Mouse (Mus musculus): ENCODE data around the gene Lemd1. TPM values are rescaled to one million over a fixed set of nuclear protein-coding genes. Genes with fewer than 3 reads are reported as not detected.
"Not testable (repeated sequence)": the region's sequence is repeated elsewhere in the genome, so short reads cannot be mapped to it uniquely, and the experiment has no call there.

Gene Lemd1
- not detected for total RNA-seq (2021)
- long read RNA-seq, experiment 1, result 0 reads
- long read RNA-seq, experiment 2, result 0 reads

DNA sequence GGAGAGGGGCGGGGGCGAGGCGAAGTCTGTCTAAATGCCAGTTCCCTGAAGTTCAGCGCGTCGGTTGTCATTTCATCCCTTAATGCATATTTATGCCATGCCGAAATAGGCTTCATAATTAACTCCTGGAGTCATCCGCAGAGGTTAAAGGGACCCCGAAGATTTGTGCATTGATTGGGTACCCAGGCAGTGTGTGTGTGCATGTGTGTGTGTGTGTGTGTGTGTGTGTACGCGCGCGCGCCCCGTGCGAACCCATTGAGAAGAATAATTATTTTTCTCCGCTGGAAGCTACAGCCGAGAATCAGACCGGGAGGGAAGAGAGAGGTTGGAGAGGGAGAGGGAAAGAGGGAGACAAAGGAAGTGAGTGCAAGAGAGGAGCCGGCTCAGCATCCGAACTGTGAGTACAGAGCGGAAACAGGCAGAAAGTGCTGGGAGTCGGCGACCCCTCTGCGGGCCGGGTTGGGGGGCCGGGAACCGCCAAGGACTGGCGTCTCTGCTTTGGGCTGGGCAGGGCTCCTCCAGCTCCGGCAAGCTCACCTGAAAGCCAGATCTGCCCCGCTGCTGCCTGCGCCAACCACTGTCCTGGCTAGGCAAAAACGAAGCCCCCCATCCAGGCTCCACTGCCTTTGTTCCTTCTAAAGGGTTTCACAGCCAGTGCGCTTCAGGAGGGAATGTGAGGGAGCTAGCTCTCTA is at the start of gene Lemd1, which contains the start of gene AC124108.1:
Gene Lemd1, plus strand, starts transcription at position 339 of the 693 bp plus-strand sequence.
Gene AC124108.1, plus strand, starts transcription at position 365 of the 693 bp plus-strand sequence.
- DNase-seq, result no peak

DNA sequence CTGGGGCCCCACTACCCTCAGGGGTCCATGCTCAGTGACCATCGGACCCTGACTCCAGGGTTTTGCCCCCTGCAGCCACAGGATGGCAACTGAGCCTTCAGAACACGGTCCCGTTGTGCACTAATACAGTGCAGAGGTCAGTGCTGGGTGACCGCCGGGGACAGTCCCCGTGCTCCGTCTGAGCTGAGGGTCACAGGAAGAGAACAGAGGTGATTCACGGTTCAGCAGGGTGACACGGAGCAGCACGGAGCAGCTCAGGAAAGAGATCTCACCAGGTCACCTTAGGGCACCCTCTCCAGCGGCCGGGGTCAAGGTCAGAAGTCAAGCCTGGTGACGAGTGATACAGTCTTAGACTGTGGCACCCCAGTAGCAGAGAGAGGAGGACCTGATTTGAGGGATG is 49.5 kb upstream of the Lemd1 start:
- no peak for DNase-seq

DNA sequence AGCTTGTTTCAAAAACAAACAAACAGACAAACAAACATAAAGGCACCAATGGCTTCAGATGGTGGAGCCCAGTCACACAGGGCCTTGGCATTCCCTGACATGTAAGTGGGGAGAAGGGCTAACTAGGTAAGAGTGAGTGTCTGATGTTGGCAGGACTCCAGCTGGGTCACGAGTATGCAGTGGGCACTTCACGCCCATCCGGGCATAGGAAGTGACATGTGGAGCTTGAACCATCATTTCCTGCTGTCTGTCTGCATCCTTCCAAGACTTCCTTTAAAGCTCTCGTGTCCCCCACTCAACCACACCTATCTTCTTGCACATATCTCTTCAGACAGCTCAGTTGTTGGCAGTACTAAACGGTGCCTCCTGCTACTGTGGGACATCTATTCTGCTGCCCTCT is 48.2 kb upstream of the Lemd1 start:
- no peak for DNase-seq

DNA sequence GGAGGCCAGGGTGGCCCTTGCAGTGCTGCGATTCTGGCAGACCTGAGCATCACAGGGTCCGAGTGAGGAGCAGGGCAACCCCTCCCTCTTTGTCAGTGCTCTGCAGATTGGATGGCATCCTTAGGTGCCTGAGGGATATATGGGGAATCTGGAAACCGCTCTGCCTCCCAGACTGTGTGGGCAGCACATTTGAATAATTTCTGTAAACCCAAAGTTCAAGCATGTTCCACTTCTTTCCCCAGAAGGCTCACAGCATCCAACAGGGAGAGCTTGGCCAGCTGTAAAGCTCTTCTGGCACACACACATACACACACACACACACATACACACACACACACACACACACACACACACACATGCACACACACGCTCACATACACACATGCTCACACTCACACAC is 47.5 kb upstream of the Lemd1 start:
- no peak for DNase-seq

DNA sequence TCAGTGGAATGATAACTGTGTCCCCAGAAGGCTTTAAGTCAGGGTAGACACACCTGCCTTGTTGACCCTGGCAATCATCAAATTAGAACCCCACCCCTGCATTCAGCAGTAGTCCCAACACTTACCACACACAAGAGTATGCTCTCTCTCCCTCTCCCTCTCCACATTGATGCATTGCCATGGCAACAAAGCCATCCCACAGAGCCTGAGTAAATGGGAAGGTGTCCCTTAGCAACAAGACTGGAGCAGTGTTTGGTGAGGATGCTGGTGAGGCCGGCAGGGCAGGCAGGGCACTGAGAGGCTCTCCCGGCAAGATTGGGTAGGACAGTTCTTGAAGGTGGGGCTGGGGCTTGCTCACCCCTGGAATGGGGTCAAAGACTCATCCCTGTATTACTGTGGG is 47.0 kb upstream of the Lemd1 start:
- DNase-seq, result no peak

DNA sequence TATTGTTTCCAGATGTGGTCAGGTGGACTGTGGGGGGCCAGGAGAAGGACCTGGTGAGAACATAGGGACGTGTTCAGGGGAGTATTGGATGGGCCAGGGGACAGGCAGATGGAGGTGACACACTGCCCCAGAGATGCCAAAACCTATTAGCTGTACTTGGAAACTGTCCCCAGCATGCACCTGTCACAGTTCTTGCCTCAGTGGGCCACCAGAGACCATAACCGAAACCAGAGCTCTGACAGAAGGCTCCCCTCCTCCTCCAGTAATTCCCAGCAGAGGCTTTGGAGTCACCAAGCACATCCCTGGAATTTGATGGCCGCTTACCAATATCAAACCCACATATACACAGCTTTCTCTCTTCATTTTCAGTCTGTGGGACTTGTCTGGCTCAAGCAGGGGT is 46.4 kb upstream of the Lemd1 start:
- DNase-seq, result no peak

DNA sequence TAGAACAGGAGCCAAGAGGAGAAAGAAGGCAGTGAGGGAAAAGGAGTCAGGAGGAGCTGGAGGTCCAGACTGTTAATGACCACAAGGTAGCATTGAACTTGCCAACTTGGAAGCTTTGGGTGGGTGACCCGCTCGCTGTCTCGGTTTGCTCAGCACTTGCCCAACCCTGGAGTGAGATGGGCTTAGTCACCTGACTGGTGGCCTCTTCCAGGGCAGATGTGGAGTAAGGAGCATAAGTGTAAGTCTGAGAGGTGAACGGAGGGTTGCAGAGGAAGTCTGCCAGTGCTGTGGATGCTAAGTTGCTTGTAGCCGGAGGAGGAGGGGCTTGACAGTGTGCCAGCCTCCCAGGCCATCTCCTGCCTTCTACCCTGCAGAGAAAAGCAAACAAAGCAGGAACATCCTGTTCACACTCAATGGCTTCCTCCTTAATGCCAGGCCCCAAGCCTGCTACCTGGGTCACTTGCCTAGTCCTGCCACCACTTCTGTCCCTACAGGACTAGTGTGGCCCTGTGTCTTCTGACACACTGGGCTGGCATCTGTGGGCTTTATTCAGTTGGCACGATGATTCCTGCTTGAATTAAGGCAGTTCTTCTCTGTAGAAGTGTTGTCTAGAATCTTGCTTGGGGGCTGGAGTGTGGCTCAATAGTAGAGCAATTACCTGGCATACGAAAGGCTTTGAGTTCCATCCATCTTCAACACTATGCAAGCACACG is 45.1 kb upstream of the Lemd1 start:
- no peak for DNase-seq

DNA sequence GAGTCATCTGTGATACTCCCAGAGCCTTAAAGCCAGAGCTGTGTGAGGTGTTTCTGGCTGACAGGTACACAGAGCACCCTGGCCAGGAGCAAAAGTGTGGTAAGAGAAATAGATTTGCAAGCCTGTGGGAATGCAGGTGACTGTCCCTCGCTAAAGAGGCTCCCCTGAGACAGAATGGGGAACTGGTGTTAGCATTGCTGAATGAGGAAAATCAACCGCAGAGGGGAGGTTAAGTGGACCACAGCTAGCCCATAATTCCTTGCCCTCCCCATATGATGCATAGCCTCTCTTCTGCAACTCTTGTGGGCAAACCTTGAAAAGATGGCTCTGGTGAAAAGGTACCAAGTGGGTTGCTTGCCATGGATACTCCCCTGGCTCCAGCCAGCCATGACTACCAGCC is 41.8 kb upstream of the Lemd1 start:
- no peak for DNase-seq

DNA sequence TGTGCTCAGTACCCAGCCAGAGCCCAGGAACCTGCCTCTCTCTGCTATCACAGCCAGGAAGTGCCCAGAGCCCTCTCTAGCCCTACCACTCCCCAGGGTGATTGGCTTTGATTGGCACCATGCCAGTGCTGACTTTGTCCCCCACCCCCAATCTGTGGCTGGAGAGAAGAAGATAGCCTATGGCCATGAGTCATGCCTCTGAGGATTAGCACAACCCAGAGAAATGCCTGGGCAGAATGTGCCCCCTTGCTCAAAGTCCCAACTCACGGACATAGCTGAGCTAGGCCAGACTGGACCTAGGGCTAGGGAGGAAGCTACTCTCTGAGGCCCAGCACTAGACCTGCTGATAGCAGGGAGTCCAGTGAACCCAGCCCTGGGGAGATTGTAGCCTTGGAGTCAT is 41.1 kb upstream of the Lemd1 start:
- DNase-seq, result no peak

DNA sequence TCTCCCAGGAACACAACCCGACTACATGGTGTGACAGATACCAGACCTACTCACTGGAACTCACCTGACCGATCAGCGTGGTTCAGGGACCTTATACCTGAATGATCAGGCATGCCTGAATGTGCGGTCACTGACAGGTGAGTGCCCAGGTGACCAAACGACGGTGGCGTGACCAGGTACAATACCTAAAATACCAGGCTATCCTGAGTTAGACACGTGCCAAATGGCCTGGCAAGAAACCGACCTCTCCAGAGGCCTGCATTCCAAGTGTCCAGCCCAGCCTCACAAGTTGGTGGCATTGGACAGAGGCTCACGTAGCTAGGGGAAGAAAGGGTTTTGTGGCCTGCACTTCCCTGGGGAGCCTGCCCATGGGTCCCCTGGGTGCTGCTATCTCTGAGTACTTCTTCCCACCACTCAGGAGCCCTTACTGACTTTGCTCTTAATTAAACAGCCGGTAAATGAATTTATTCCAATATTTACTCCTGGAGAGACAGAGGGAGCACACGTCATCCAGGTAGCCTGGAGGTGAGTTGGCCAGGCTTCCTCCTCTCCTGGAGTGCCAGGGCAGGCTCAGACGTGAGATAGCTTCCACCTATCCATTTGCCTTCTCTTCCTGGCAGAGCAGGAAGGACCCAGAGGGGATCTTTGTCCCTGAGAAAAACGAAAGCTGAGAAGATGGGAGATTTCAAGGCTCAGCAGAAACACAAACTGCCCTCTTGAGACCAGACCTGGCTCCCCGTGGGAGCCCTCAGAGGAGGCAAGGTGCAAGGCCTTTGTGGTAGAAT is 40.2 kb upstream of the Lemd1 start:
- no peak for DNase-seq

DNA sequence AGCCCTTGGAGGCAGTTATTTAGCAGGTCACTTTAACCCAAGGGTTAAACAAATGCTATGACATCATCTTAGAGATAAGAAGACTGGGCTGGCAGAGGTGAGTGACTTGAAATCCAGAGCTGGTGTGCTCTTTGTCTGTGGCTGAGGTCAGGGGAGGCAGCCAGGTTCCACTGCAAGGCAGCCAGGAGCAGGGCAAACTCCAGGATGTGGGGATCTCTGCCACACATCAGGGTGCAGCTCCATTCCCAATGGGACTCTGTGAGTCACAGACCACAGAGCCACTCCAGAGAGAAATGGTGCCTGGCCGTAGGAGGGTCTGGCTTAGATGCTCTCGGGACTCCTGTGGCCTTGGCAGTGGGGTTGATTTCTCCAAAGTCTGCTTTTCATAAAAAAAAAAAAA is 39.3 kb upstream of the Lemd1 start:
- no peak for DNase-seq

DNA sequence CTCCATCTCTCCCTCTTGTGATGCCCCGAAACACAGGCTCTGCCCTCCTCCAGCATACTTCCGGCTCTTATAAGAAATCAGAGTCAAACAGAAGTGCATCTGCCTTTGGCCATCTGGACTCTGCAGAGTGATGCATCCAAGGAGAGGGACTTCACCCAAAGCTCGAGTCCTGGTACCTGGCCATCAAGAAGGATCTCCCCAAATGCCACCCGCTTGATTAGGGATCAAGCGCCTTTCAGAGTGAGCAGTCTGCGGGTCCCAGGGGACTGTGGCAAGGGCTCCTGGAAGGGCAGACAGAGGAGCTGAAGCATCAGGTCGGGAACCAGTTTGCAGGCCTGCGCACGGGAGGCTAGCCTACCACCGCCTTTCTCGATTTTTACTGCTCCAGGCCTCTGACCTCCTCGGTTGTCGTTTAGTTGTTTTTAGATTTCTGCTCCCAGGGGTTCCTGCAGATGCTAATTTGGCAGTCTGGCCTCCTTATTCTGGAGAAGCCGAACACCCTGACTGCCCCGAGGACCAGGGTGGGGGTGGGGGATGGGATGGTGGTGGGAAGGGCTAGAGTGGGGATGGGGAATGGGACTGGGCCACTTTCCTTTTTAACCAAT is 38.0 kb upstream of the Lemd1 start:
- peak in 1 of 2 experiments; percentile 37 for DNase-seq

DNA sequence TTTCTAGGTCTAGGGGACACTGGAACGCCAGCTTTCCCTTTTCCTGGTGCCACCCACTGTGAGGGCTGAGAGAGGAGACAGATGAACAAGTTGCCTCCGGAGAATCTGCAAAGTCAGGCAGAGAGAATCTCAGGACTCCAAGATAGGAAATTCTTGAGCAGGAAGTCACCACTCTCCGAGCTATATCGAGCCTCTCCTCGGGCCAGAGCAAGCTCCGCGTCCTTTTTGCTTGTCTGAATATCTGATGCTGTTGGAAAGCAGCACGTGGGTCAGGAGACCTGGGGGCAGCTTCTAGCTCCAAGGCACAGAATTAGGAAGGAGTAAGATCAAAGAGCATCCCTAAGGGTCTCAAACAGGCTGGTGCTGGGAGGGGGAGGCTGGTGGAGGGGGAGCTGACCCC is 37.5 kb upstream of the Lemd1 start:
- peak in 1 of 2 experiments; percentile 31 for DNase-seq

DNA sequence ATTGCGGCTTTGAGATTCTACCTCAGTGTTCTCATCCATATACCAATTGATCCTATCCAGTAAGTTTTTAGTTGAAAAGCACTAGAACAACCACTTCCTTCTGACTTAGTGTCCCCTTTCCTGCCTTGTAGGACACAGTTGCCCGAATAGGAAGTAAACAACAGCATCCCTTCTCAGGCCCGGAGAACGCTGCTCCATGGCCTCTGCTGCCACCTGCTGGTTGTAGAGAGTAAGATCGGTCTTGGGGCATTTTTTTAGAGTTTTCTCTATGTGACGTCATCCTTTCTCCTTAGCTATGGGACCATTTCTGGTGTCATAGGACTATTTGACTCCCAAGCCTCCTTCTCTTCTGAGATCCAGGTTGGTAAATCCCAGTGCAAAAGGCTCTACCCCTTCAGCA is 35.5 kb upstream of the Lemd1 start:
- peak; percentile 84 to 89 for DNase-seq

DNA sequence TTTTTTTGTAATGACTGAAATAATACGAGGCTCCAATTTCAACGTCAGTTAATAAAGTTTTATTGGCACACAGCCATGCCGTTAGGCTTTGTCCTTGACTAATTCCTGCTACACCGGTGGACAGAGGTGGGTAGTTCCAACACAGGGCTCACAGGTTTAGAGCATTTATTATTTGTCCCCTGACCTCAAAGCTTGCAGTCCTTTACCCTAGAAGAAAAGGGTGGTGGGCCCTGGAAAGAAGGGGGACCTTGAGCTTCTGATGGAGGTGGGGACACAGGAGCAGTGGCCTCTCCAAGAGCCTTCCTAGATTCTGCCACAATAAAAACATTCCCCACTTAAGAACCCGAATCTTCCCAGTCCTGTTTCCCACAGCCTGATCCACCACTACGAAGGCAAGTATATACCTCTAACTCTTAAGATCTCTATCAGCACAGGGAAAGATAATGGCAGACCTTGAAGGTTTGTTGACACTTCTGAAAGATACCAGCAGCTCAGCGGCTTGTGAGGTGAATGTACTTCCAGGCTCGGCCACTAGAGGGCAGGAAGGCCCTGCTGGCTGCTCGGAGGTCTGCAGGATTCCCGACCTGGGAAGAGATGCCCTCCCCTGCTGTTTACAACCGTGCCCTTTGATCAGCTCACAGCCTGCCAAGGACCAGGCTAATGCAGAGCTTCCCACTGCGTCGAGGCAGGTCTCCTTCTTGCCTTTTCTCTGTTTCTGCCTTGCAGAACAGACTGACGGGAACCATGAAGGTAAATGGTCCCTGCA is 34.0 kb upstream of the Lemd1 start:
- peak; percentile 76 to 93 for DNase-seq

DNA sequence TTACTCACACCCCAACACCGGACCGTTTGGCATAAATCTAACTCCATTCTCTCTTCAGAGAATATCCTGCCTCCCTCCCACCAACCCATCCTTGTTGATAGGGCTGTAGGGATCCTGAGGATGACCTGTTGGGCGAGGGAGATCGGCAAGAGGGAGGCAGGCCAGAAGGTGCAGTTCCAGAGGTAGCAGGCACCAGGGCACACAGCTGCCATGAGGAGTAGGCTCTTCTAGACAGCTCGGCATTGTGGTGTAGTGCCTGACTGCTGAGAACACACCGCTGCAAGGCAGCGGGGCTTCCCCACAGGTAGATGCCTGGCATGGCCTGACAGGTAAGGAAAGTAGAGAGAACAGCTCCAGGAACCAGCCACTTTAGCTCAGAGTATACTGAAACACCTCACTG is 33.4 kb upstream of the Lemd1 start:
- no peak for DNase-seq

DNA sequence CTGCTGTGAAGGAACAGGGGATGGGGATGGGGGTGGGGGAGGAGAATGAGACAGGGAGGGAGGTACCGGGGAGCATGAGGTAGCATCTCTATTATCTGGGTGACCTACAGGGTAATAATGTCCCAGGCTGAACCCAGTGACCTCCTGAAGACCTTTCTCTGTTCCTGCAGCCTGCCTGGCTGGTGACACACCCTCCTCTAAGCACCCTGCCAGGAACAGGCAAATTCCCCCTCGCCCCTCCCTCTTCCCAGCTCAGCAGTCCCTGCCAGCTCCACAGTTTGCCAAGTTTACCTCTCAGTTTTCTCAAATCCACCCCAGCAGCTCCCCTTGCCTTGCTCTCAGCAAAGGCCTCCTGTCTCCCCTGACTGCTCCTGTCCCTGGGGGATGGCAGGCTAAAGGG is 32.5 kb upstream of the Lemd1 start:
- DNase-seq, result peak; percentile 54 to 62

DNA sequence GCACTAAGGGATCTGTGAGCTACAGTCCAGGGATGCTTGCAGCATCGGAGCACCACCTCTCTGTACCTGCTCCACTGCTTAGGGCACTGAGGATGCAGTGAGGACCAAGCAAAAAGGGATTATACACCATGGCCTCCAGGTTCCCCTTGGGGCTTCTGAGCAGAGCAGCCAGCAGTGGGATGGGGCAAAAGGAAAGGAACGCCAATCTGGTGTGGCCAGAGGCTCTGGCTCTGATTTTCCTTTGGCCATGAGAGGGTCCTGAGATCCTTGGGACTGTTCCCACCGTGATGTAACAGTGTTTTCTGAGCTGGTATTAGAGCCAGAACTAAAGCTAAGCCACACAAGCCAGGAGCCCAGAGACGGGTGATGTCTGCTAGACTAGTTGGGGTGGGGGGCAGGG is 31.6 kb upstream of the Lemd1 start:
- no peak for DNase-seq

DNA sequence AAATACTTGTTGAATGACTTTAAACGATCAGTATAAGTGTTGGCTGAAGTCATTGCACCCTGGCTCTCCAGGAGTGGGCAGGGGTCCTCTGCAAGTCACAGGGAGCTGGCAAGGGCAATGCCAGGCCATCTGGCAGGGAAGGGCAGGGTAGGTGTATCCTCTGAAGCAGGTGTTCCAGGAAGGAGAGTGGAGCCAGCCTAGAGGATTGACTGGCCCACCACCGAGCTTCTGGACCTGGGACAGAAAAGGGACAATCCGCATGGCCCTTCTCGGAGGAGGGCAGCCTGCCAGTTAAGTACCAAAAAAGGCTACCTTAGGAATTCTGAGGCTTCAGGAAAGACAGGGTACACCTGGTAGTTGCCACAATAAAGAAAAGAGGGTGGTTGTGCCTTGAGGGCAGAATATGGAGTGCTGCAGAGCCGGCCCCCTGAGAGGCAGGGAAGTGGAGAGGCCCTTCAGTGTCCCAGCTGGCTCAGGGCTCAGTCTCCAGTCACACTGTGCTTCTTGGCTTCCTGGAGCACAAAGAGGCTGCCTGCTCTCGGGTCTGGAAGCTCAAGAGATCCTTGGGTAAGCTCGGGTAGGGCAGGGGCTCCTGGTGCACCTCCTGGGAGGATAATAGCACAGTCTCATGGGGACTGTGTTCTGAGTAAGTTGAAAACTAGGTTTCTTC is 29.9 kb upstream of the Lemd1 start:
- DNase-seq, result no peak

DNA sequence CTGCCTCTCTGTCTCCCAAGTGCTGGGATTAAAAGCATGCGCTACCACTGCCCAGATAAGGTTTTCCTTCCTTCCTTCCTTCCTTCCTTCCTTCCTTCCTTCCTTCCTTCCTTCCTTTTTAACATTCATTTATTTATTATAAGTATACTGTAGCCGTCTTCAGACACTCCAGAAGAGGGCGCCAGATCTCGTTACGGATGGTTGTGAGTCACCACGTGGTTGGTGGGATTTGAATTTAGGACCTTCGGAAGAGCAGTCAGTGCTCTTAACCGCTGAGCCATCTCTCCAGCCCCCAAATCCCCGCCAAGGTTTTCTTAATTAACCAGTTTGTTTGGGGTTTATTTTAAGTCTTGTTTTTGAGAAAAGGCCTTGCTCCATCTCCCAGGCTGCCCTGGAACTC is 28.6 kb upstream of the Lemd1 start:
- DNase-seq, result not testable (repeated sequence)
